Mouse (Mus musculus) G1E (cell line): Measurements from ENCODE around the gene B4galt5.

ENCODE experiments used
- CTCF ChIP-seq: IDR thresholded peaks from 2 replicates; pipeline ENCODE4 v1.5.1; 2012; ENCODE audit warnings: low read depth, low read length, inconsistent platforms, mixed read lengths
- TAL1 ChIP-seq: conservative IDR thresholded peaks from 2 replicates; pipeline ENCODE4 v1.6.1; 2012; ENCODE audit warnings: low read depth, low read length, inconsistent platforms, mixed read lengths

DNA sequence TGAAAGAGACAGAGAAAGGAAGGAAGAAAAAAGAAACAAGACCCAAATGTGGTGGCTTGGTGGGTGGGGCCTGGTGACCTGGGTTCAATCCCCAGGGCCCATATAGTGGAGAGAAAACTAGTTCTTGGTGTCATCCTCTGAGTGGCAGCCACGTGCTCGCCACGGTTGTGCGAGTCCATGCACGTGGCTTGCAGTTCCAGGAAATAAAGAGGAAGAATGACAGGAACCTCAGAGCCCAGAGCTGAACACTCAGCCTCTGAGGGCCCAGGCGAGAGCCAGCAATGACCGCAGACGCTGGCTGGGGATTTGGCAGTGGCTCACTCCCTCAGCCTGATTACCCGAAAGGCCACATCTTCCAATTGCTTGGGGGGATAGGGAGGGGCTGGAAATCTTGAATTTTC lies 77.9 kb downstream of the B4galt5 start:
- no peak for TF ChIP-seq CTCF
- TF ChIP-seq TAL1 = no peak
